Mouse (Mus musculus) T-helper 17 cell (primary cell): ENCODE measurements around the gene Tbata.

ENCODE experiments used
- in situ Hi-C, 2 experiments: fragments of 300-600 bp; cut with MboI, MseI; formaldehyde crosslinking; loops; 1 replicate in 1 of 2; 2 replicates in 1 of 2; pipeline ENCODE4 v1.15.1; 2025; ENCODE audit warnings: high pct_unique_total_duplicates in 2 of 2

Tbata gene

DNA sequence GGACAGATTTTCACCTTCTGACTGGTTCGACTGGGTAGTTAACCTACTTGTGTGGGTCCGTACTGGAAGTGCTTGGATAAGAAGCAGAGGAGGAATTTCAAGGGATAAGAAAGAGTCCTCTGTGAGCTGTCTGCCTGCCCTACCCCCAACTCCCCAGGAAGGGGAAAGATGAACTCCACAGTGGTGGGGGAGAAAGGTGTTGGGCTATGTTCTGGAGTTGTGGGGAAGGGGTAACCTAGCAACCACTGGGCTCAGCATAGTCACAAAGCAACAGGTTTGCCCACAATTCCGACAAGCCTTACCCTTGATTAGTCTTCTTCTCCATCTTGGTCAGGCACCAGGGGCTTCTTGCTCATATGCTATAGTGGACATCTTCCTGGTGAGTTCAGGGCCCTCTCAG, at the start of gene Tbata:
Gene Tbata (plus strand): TSS at position 301 of the 400 bp plus-strand sequence.
- in situ Hi-C loops, result no loop called here

DNA sequence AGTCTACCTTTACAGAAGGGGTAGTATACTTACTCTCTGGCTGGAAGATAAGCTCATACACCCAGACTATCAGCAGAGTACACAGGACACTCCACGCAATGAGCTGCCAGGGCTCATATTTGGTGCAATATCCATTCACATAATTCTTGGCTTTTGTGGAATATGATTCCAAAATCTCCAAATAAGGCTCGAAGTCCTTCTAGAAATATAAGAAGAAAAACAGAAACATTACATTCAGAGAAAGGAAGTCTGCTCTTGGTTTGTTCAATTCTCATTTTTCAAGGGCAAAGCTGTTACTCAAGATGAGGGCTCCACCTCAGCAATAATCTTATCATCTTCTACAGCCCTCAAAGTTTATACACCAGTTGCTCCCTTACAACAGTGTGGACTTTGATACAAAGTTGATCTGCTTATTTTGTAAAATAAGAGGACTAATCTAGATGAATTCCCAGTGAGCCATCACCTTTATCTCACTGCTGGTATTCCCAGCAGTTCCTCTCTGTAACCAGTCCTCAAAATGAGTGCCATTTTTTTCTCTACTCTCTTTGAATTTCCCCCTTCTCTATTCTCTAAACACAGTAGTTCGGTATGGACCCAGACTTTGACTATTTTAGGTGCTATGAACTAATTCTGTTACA, 48.4 kb upstream of the Tbata start:
- in situ Hi-C loops, result no loop called here

DNA sequence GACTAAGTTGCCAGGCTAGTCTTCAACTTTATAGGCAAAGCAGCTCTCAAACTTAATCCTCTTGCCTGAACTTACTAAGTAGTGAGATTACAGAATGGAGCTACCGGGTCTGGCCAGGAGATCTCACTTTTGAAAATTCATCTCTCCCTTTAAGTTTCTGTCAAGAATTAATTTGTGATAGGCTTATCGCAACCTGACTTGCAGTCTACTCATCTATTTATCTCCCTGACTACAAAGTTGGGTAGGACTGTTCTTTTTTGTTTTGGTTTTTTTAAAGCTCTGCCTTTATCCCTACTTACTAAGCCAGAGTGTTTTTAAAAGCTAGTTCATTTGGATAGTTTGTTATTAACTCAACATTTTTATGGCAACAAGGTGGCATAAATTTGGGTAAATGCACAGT, 47.3 kb upstream of the Tbata start:
- in situ Hi-C loops, result no loop called here

DNA sequence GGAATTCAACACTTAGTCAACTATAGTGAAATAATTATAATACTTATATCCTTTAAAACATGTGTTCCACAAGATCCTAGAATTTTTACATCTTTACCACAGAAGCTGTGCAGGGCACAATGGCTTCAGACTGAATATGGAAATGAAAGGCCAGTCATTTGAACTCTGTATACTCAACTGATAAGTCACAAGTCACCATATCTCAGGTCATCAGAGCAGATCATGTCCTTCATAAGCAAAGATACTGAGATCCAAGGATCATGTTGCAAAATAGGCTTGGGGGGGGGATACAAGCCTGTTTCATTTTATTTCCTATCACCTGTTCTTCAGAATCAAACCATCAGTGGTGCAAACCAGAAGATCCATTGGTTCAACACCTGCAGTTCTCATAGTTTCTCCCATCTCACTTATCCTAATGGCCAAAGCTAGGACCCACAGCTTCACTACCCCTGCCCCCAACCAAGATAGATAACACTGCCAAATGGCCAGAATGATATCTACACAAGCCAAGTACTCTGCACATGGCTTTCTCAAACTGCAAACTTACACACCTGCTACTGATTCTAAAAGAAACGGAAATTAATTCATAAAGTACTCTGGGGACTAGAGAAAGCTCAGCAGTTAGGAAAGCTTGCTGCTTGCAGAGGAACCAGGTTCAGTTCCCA, 42.9 kb upstream of the Tbata start:
- in situ Hi-C loops, result no loop called here

DNA sequence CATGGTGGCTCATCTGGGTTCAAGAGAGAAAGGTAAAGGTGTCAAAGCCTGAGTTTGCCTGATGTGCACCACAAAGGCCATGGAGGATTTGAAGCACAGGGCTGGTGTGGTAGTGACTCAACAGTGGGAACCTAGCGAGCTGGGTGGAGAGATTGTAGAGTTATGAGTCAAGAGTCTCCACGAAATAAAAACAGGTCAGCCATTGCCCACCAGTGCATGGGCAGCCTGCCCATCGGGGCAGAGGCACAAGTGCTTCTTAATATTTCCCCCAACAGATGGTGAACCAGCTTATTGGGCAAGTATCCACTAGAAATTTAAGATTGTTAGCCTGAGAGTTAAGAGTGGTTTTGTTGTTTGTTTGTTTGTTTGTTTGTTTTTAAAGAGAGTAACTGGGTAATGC, 40.8 kb upstream of the Tbata start:
- in situ Hi-C loops, result no loop called here

DNA sequence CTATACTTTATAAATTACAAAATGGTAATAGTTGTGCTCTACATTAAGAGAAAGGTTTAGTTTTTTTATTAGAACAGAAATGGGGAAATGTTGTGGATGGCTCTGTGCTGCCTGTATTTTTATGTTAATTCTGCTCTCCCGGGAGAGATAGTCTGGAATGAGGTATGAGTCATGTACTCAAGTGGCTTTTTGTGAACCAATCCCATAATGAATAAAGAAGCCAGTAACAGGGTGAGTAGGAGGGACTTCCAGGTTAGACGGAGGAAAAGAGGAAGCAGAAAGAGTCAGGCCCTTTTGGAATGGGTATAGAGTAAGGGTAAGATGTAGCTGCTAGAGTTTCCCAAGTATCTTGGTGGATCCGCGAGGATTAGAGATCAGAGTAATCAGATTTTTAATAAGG, 37.7 kb upstream of the Tbata start:
- in situ Hi-C loops, result no loop called here

DNA sequence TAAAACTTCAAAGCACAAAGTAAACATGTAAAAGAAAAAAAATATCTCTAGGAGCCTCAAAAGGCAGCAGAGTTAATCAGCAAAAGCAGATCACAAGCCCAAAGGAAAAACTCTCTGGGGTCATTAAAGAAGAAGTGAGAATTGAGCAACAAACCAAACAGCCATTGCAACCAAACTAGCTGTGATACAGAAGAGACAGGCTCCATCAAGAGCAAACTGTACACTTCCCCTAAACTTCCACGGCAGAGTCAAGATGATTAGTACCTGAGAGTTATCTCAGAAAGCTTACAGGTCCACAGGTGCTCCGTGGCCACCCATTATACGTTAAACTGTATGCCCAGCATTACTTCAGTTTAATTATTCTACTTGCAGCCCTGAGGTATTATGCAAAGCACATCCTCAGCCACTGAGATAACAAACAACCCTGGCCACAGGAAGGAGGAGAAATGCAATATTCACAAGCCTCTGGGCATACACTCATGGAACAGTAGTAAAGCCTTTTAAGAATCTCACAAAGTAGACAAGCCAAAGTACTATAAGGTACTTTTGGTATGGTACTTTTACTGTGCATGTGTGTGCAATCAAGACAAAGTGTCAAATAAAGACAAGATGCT, 36.4 kb upstream of the Tbata start:
- in situ Hi-C loops, result no loop called here

DNA sequence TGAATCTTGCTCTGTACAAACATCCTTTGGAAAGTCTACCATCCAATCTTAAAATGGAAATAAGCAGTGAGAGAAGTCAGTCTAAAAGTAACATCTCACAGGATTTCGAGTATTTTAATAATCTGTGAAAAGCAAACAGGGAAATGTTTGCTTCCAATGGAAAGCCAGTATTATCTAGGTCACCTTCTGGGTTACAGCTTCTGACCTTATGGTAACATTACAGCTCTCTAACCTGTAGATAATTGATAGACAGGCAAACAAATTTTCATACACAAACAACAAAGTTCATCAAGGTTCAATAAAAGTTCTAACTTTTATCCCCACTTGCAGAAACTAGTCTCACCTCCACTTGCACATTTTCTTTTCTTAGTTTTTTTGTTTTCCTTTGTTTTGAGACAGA, 34.2 kb upstream of the Tbata start:
- in situ Hi-C loops, result no loop called here

DNA sequence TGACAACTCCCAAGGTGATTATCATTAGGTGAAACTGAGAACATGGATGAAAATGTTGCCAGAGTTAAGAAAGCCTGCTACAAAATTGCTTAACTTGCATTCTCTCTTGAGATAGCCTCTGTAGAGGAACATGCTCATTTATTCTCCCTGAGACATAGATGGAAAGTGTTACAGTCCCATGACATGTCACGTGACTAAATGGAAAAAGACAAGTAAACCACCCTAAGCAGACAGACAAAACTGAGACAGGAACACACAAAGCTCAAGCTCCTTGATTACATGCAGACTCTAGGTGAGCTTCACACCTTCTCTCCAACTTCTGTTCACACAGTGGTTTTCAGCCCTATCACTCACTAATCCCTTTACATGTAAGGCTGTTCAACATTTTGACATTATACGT, 28.4 kb upstream of the Tbata start:
- in situ Hi-C loops, result loop anchor here in 1 of 2 experiments (10.0 kb wide), 2 partner anchors 461 to 1169 kb away; no protein-coding TSS in a partner anchor

DNA sequence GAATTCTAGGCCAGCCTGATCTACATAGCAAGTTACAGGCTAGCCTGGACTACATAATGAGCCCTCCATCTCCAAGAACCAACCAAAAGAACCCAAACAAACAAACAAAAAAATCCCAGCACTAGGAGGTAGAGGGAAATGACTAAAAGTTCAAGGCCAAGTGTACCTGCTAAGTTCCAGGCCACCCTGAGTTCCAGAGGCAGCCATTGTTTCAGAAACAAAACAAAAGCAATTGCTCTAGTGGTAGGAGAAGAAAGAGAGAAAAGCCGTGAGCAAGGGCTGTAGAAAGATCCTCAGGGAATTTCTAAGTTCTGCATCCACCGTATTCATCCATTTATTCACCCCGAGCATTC, 26.0 kb upstream of the Tbata start:
- in situ Hi-C loops, result loop anchor here in 1 of 2 experiments (10.0 kb wide), 2 partner anchors 459 to 1171 kb away; no protein-coding TSS in a partner anchor

DNA sequence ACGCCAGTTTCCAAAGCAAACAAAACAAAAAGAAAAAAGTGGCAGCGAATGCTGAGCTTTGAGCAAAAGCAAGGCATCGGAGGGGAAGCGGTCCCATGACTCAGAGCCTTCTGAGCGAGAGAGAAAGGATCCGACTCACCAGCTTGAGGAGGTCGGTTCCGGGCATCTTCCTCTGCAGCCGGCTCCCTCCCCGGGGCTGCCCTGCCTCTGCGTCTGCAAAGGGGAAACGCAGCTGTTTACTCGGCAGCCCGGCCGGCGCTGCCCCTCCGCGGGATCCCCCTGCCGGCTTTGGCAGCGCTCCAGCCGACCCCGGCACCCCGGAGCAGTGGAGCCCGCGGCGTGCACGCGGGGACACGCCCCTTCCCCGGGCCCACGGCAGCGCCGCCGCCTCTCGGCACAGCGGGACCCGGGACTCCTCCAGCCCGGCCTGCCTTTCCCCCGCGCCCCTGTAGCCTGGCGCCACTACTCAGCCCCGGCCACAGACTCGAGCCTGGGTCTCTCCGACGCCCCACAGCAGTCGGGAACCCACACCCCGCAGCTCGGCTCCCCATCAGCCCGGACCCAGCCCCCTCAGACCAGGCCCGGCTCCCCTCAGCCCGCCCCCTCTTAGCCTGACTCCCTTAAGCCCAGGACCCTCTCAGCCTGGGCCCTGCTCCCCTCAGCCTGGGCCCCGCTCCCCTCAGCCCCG, 25.5 kb upstream of the Tbata start:
- in situ Hi-C loops, result loop anchor here in 1 of 2 experiments (10.0 kb wide), 2 partner anchors 459 to 1171 kb away; no protein-coding TSS in a partner anchor

DNA sequence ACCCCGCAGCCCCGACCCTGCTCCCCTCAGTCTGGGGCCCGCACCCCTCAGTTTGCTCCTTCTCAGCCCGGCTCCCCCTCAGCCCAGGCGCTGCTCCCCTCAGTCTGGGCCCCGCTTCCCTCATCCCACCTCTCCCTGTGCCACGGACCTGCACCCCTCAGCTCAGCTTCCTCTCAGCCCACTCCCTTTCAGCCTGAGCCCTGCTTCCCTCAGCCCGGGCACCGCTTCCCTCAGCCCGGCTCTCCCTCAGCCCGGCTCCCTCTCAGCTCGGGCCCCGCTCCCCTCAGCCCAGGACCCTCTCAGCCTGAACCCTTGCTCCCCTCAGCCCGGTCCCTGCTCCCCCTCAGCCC, 25.0 kb upstream of the Tbata start:
- in situ Hi-C loops, result loop anchor here in 1 of 2 experiments (10.0 kb wide), 2 partner anchors 458 to 1172 kb away; no protein-coding TSS in a partner anchor

DNA sequence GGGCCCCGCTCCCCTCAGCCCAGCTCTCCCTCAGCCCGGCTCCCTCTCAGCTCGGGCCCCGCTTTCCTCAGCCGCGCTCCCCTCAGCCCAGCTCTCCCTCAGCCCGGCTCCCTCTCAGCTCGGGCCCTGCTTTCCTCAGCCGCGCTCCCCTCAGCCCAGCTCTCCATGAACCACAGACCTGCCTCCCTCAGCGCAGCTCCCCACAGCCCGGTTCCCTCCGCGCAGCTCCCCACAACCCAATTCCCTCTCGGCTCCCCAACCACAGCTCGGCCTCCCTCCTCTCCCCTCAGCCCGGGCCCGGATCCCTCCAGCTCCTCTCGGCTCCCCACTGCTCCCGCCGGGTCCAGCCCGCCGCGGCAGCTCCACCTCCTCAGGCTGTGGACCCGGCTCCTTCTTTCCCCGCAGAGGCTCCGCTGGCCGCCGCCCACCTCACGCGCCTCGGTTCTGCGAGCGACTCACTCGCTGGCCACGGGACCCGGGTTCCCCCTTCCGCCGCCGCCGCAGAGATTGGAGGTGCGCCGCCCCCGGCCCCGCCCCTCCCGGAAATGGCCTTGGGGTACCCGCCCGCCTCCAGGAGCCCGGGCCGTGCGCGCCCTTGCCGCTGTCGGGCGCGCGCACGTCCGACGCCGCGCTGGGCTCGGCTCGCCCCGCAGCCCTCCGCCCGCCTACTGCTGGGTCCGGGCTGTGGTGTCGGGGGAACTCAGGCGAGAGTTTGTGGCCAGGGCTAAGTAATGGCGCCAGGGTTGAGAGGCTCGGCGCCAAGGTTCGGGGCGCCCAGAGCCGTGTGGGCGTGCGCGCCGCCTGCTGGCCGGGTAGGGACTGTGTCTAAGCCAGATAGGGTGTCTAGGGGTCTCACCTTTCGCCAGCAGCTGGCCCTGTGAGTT, 24.4 kb upstream of the Tbata start, which contains the start of gene Sgpl1:
Gene Sgpl1 (minus strand): TSS at position 547 of the 884 bp plus-strand sequence.
- in situ Hi-C loops, result loop anchor here in 1 of 2 experiments (10.0 kb wide), 2 partner anchors 457 to 1173 kb away; no protein-coding TSS in a partner anchor

DNA sequence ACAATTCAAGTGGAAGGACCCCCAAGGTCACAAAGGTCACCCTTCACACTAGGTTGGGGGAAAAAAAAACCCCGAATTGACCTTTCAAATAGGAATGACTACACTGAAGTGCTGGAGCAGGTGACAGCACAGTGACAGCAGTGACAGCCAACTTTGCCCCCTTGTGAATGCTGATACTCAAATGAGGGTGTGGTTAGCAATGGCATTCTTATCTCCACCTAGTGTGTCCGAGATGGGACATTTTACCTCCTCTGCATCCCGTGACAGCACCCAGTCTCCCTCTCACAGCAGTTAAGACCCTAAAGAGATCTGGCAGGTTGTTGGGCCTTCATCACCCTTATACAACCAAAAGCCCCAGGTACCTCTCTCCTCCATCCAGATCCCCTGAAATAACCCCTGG, 22.3 kb upstream of the Tbata start:
- in situ Hi-C loops, result loop anchor here in 1 of 2 experiments (10.0 kb wide), 2 partner anchors 455 to 1175 kb away; no protein-coding TSS in a partner anchor

DNA sequence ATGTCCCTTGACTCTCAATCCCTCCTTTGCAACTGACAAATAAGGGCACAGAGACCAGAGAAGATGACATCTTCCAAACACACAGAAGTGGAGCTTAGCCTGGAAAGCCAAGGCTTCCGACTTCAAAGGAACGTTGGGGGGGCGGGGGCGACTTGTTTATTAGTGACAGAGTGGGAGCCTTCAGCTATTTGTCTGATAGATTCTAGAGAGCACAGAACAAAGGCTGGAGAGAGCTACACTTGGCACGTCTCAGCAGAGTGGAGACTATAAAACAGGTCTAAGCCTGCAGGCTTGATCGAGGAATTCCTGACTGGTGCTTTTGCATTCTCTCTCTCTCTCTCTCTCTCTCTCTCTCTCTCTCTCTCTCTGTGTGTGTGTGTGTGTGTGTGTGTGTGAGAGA, 21.1 kb upstream of the Tbata start:
- in situ Hi-C loops, result no loop called here

DNA sequence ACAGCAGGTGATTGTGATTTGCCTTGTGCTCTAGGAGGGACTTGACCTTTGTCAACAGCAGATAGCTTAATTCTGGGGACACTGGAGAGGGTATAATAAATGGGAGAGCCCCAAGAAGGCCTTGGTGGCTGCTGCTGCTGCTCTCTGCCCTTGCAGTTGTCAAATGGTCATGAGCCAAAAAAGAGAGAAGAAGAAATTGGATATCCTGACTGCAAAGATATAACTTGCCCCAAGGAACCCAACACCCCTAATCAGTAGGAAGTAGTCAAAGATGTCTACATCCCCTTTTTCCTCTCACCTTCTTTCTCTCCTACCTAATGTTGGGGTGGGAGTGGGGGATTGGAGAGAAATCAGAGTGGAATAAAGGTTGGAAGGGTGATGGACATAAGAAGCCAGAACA, 19.6 kb upstream of the Tbata start:
- in situ Hi-C loops, result no loop called here

DNA sequence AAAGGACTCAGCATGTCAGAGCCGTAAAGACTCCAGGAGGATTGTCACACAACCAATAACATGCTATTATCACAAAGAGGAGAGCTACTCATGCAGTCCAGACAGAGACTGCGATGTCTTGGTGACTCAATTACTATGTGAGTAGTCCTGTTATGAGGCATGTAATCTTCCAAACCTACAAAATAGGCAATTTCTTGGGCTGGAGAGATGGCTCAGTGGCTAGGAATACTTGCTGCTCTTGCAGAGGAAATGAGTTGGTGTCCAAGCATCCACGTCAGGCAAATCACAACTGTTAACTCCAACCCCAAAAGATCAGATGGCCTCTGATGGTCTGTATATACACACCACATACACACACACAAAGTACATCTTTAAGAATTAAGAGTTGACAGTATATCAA, 16.1 kb upstream of the Tbata start:
- in situ Hi-C loops, result no loop called here

DNA sequence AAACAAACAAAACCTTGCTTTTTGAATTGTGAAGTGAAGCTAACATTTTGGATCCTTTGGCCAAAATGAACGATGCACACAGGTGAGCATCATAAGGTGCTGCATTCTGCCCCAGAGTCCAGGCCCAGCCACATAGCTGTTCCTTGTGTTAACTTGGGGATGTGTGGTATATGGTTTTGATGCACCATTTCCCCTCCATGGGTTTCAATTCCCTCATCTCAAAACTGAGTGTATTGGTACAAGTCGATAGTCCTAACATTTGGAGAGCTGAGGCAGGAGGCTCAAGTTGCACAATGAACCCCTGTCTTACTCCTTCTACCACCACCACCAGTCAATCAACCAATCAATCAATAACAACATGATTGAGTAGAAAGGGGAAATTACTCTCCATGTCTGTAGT, 15.3 kb upstream of the Tbata start:
- in situ Hi-C loops, result no loop called here

DNA sequence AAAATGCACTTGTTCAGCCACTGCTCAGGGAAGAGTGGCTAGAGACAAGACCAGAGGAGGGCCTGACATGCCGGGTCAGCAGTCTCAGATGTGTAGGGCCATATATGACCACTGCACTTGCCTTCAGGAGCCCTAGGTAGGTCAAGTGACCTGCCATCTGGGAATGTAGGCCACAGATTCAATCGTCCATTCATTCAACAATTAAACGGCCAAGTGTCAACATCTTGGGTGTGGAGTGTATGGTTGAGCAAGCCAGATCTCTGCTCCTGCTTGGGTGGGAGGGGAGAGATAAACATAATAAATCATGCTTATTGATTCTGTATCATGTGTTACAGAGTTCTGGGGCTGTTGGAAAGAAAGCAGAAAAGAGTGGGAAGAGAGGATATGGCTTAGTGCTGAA, 13.2 kb upstream of the Tbata start:
- in situ Hi-C loops, result no loop called here

DNA sequence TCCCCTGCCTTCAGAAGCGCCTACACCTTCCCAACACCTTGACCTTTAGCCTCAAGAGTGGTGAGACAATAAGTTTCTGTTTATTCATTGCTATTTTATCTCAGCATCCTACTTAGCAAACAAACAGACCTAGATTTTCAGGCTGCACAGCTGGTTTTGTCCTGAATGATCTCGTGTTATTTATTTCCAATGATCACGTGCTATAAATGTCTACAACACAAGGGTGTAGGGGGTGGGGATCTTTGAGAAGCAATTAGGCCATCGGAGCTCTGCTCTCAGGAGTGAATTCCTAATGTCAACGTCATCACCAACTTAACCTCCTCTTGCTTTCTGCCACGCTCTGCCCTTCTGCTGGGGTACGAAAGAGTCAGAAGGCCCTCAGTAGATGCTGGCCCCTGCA, 11.7 kb upstream of the Tbata start:
- in situ Hi-C loops, result loop anchor here in 1 of 2 experiments (5.0 kb wide), 1 partner anchor 253 kb away; no protein-coding TSS in a partner anchor

DNA sequence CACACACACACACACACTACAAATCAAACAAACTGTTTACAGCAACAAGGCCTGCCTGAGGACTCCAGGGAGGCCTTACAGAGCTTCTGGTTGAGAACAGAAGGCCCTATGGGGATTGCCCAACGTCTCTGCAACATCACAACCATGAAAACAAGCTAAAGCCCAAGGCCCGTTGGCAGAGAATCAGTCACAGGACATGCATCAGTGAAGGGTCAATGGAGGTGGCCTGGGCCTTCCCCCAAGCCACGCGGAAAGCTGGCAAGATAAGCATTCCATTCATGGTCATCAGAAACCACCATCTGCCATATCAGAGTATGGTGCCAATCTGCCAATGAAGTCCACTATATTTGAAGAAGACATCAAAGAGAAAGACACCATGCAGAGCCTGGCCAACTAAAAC, 11.1 kb upstream of the Tbata start:
- in situ Hi-C loops, result loop anchor here in 1 of 2 experiments (5.0 kb wide), 1 partner anchor 253 kb away; no protein-coding TSS in a partner anchor
